Mouse (Mus musculus): ENCODE results near the gene Nop53.
"Not testable (repeated sequence)": the region's sequence is repeated elsewhere in the genome, so short reads cannot be mapped to it uniquely, and the experiment has no call there.

Nop53 gene

DNA sequence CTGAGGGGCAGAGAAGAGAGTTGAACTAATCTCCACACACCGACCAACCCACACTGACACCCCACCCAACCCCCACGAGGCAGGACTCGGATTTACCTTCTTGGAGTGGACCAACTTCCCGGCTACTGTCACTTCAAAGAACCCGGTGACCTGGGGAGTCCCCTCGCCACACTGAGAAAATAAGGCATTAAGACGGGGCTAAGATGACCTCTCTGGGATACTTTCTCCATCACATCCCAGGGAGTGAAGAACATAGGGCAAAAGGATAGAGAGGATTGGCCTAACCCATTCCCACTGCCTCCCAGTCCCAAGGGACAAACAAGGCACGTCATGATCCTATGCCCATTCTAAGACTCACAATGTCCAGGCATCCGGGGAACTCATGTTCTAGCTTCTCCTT lies 25.9 kb downstream of the Nop53 start:
- no peak for DNase-seq (ENCODE audit: low spot score)

- no peak for DNase-seq (ENCODE audit: low spot score)
Measured at GRCm38 (mm10) chr7:15918371-15918770, 27.5 kb downstream of the Nop53 start.

DNA sequence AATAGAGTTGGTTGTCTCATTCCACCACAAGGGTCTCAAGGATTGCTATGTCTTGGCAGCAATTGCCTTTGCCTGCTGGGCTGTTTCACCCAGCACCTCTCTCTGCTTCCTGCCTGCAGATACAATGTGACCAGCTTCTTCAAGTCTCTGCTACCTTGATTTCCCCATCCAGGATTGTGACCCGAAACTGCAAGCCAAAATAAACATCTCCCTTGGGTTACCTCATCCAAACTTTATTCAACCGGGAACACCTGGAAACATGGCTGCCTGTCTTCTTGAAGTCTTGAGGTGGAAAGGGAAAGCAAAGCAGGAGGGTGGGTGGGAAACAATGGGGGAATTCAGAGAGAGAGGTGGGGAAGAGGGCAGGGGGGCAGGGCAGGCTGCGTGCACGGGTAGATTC lies 28.9 kb downstream of the Nop53 start:
- DNase-seq (ENCODE audit: low spot score), result no peak

DNA sequence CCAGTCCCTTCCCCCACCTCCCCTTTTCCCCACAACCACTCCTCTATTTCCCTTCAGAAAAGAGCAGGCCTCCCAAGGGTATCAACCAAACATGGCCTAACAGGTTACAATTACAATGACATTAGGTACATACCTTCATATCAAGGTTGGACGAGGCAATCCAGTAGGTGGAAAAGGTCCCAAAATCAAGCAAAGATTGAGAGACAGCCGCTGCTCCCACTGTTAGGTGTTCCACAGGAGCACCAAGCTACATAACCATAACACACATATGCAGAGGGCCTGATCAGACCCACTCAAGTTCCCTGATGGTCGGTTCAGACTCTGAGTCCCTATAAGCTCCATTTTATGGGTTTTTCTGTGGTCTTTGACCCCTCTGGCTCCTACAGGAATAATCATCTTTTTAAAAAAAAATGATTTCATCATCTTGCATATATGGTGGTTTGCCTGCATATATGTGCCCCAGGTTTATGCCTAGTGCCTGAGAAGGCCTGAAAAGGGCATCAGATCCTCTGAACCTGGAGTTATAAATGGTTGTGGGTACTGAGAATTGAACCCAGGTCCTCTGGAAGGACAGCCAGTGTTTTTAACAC lies 29.6 kb downstream of the Nop53 start:
- DNase-seq (ENCODE audit: low spot score), result no peak

GRCm38 (mm10) chr7:15915695-15916094 lies 30.2 kb downstream of the Nop53 start:
- not testable (repeated sequence) for DNase-seq (ENCODE audit: low spot score)

- DNase-seq (ENCODE audit: low spot score), result no peak
Measured at GRCm38 (mm10) chr7:15914751-15915150, 31.1 kb downstream of the Nop53 start.

DNA sequence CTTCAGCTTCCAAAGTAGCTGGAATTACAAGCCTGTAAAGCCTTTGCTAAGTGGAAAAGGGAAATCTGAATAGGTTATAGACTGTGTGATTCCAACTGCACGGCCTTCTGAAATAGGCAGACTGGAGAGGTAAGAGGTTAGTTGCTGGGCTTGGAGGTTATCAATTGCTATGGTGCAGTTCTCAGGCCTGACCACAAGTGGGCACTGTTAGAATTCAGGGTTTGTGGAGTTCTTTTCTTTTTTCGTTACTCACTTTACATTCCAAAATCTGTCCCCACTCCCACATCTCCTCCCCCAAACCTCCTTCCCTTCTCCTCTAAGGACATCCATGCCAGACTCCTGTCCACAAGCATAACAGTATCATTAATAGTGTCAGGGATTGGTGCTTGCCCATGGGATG lies 31.6 kb downstream of the Nop53 start:
- DNase-seq (ENCODE audit: low spot score), result peak; percentile 35

DNA sequence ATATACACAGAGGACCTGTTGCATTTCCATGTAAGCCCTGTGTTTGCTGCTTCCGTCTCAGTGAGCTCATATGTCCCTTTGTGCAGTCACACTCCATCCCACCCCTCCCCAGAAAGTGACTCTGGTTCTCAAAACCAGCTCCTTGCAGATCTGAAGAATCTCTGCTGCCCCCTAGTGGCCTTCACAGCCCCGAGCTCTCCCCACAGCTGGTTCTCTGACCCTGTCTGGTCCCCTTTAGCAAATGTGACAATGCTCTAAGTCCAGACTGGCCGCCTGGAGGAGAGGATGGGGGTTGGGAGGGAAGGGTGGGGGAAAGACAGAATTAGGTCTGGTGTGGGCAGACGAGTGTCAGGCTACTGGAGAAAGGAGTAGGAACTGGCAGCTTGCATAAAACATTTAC lies 33.7 kb downstream of the Nop53 start:
- DNase-seq (ENCODE audit: low spot score), result peak; percentile 59

- DNase-seq (ENCODE audit: low spot score), result no peak
Measured at GRCm38 (mm10) chr7:15910521-15910920, 35.4 kb downstream of the Nop53 start.

DNA sequence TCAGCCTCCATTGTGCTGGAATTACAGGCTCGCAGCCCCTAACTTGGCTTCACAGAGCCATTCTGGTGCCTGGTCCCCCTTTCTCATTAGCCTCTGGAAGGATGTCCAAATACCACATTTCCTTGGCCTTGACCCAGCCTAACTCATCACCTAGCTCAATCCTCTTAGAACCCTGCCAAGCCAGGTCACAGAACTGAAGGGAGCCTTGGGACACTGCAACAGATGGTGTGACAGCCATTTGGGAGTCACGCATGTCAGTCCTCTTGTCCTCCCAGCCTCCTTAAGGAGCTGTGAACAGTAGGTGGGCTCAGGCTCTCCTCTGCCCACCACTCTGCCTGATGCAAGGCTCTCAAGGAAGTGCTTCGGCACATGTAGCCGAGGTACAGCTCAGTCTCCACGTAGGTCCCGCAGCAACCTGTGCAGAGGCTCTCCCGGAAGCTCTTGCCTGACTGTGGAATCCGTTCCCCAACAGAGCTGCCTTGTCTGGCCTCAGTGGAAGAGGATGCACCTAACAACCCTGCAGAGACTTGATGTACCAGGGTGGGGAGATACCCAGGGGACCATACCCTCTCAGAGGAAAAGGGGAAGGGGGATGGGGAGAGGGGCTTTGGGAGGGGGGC lies 37.8 kb downstream of the Nop53 start:
- no peak for DNase-seq (ENCODE audit: low spot score)

- no peak for DNase-seq (ENCODE audit: low spot score)
Measured at GRCm38 (mm10) chr7:15906602-15907001, 39.3 kb downstream of the Nop53 start.

- DNase-seq (ENCODE audit: low spot score), result no peak
Measured at GRCm38 (mm10) chr7:15905861-15906260, 40.0 kb downstream of the Nop53 start.

GRCm38 (mm10) chr7:15901366-15902048 lies 44.4 kb downstream of the Nop53 start:
- DNase-seq (ENCODE audit: low spot score), result no peak

GRCm38 (mm10) chr7:15894251-15894650 lies 51.6 kb downstream of the Nop53 start:
- DNase-seq (ENCODE audit: low spot score), result no peak

Data from spleen, adult 12 weeks (tissue).